Mouse (Mus musculus) embryo, embryonic 9.5 days (tissue): ENCODE measurements around the gene Col6a4.

Source experiments
- DNase-seq: peaks from one replicate; pipeline ENCODE4 v3.0.0-alpha.2; 2017; ENCODE audit errors: extremely low spot score

Gene Col6a4

DNA sequence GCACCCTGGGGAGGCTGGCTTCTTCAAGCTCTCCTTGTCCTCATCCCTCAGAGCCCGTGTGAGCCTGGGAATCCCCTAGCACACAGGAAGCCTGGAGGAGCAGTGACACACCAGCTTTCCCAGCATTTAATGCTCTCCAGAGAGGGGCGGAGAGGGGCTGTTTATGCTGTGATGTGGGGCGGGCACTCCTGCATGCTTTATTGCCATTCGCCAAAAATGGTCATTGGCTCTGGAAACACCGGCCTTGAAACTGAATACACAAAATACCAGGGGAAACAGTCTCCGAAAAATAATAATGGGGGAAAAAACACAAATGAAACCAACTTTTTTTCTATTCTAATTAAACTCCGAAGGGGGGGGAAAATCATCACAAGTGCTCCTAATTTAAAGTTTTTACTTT is at the start of gene Col6a4:
Gene Col6a4 (minus strand): TSS at position 101 of the 400 bp plus-strand sequence.
- no peak for DNase-seq

DNA sequence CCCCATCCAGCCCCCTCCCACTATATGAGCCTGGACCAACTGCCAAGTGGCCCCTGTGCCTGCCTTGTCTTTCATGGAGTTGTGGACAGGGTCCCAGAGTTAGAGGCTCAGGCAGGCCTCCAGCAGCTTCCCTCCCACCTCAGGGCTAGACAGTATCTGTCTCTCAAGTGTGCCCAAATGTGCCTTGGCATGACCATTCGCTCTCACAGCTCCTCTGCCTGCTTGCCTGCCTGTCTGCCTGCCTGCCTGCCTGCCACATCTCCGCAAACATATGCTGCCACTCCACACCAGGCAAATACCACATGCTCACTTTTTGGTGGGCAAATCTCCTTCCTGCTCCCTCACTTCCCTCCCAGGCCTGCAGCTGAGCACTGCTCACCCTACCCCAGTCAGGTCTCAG is 49.0 kb upstream of the Col6a4 start:
- no peak for DNase-seq

DNA sequence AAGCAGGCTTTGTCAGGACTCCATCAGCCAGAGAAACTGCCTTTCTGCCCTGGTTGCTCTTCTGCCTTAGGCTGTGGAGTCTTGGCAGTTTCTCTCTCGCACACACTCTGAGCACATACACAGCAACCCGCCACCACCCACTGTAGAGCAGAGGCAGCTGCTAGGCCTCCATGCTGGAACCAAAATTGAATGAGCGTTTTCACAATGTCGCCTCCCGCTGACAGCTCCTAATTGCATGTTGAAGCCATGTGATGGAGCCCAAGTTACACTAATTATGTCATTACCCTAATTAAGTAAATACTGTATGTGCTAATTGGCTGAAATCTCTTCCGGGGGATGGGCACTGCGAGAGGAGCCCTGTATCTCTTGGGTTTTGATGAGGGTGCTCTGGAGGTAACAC is 47.6 kb upstream of the Col6a4 start:
- no peak for DNase-seq

DNA sequence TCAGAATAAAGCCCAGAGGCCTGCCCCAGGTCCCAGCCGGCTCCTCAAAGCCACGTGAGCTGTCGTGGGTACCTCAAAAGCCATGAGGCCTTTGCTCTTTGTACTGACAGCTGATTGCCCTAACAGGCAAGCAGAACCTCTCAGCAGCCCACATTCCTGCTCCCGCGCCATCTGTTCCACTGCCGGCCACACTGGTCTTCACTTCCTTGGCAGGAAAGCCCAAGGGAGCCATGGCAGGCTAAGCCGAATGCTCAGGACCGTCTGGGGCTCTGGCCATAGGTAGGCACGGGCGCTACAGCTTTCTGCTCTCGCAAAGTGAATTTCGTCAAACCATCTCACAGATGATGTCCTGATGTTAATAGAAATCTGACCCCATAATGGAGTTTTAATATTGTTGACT is 45.4 kb upstream of the Col6a4 start:
- DNase-seq = no peak

DNA sequence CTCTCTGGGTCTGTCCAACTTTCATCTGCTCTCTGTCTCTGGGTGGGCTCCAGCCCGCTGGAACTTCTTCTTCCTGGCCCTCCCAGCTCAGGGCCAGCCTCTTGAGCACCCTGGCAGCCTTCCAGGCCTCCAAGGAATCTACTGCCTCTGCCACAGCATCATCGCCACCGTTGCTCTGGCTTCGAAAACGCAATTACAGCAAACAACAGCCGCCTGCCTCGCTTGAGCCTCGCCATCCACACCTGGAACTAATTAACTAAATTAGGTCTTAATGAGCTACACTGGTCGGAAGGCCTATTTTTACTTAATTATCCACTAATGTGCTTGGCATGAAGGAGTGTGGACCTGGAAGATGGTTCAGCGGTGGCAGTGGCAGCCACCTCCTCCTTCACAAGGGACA is 43.2 kb upstream of the Col6a4 start:
- DNase-seq = no peak

DNA sequence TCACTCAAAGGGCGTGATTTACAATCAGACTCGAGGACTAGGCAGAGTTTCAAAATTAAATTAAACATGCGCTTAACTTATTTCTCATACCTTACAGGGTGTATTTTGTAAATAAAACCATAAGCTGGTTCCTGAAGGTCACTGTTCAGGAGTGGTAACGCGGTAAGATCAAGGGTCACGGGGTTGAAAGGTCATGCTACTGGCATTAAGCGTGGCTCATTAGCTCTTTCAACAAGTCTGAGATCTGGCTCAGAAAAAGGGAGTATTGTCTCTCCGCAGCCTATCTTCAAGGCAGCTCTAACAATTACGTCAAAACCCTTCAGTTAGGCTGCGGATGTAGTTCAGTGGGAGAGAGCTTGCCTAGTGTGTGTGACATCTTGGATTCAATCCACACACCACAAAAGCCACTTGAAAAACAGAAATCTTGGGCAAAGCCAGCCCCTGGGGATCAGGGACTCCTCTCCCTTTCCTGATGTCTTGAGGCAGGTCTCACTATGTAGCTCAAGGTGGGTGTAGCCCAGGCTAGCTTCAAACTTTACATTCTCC is 41.2 kb upstream of the Col6a4 start:
- DNase-seq = peak; percentile 50

DNA sequence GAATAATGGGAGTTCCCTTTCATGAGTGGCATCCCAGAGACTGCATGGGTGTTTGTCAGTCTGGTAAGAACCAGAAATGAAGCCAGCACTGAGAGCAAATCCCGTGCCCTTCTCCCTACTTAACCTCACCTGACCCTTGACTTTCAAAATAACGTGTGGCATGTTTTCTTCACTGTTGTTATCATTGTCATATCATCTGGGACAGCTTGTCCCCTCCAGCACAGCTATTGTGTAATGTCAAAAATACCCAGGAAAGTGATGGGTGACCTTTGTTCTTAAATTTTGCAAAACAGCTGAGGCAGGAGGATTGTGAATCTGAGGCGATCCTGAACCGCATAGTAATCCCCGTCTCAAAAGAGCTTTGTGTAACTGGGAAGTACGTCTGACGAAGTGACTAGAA is 33.7 kb upstream of the Col6a4 start:
- no peak for DNase-seq

DNA sequence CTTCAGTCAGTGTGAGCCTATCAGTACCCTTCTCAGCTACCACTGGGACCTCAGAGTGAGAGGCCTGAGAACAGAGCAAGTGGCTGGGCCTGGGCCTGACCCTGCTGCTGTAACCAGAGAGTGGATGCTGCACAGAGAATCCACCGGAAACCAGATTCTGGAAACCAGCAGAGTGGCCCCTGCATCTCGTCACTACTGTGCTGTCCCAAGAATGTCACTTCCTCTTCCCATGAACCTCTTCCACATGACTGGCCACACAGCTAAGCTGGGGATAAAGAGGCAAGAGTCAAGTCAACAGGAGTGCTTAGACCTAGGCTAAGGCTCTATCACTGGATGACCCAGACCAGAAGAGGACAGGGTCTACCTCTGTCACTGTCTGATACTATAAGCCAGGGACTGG is 32.5 kb upstream of the Col6a4 start:
- DNase-seq = no peak

DNA sequence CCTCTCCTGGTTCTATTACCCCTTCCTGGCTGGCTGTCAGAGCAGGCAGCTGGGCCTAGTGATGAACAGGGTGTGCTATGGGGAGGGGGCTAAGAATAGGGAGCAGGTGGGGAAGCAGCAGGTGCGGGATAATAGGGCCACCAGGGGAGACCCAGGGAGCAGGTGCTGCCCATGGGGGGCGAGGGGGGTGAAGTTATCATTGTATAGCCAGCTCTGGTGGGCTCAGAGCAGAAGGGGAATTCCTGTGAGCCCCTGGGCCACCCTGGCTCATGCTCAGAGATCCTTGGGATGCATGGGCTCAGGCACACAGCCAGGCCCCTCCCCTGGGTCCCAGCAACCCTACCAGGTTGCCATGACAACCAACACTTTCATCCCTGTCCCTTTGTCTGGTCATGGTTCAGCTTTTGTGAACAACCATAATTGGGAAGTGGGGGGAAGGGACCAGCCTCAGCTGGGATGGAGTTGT is 30.2 kb upstream of the Col6a4 start:
- DNase-seq = peak; percentile 80

DNA sequence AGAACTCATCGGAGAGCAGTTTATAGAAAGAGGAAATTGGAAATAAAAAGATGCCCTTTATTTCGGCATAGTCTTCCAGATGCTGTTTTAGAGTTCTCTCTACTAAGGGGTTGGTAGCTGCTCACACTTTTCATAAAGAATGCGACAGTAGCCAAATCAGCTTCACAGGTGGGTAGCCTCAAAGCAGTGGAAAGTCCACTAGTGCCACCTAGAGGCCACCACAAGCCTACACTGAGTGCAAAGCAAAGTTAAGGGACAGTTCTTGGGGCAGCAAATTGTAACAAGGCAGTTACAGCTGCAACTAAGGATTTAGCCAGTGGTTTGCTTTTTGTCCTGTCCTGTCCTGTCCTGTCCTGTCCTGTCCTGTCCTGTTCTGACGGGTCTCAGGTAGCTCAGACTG is 27.0 kb upstream of the Col6a4 start:
- peak; percentile 36 for DNase-seq

DNA sequence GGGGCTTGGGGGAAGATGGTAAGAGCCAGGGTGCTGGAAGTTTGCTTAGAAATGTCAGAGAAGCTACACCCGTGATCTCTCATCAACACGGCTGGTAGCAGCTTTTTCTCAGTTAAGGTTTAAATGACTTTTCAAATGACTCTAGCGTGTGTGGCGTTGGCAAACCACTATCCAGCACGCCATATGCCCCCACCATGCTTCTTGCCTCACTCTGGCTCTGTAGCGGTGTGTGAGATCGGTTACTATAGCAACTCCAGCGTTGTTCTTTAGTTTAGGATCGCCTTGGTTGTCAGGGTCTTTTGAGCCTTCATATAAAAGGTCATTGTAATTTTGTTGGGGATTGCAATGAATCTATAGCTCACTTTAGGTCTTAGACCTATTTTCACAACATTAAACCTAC is 22.5 kb upstream of the Col6a4 start:
- DNase-seq = no peak

DNA sequence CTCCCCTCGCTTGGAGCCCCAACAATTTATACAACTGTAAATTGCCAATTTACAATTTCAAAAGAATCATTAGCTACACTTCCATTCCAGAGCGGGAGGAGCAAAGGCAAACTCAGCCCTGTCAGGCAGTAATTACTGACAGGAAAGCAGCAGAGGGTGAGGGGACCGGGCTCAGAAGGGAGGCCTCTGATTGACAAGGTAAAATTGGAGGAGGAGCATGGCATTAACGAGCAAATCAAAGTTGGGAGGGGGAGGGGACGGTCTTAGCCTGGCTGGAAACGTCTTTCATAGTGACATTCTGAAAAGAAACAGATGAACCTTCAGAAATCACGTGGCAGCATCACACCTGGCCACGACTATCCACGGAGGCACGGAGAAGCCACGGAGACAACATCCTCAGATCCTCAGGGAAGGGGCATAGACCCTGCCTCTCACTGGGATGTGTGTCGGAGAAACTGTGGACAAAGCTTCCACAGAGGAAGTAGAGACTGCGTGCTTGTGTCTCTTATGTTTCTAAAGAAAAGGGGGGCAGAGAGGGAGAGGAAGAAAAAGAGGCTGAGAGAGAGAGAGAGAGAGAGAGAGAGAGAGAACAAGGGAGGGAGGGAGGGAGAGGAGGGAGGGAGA is 19.3 kb upstream of the Col6a4 start:
- DNase-seq = no peak

DNA sequence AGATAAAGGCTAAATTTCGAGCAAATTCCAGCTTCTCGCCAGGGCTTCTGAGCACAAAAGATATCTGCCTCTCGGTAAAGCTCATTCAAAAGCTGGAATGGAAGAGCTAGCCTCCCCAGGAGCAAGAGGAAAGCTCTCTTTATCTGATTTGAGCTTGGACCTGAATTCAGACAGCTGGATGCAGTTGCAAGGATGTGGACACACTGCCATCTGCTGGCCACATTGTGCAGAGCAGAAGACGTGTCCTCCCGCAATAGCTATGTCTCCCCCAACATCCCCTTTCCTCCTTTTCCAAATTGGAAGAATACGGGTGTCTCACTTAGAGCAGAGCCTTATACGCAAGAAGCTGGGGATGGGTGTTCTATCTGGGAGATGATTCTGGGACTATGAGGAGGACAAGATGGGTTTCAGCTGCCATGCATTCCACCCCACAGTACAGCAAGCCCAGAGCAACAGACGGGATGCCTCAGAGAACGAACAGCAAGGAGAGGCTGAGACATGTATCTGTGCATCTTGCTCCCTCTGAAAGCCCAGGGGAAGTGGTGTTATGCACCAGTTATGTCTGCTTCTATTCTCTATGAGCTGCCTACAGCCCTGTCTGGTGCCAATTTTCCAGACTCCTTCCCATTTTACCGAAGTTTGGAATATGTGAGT is 16.3 kb upstream of the Col6a4 start:
- DNase-seq = peak; percentile 79

DNA sequence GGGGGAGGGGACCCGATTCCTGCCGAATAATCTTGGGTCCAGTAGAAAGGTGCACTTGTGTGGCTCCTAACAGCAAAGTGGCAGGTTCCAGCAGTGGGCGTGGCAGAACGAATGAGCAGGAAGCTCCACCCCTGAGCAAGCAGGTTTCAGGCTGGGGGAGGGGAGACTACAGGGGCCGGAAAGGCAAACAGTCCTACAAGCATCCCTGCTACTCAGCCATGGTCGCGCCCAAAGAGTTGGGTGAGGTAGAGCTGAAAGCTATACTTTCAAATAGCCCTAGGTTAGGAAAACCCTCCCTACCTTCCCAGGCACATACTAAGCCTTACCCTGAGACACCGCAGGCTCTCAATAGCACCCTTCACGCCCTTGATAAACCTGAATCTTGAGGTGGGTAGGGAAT is 9.7 kb upstream of the Col6a4 start:
- no peak for DNase-seq

DNA sequence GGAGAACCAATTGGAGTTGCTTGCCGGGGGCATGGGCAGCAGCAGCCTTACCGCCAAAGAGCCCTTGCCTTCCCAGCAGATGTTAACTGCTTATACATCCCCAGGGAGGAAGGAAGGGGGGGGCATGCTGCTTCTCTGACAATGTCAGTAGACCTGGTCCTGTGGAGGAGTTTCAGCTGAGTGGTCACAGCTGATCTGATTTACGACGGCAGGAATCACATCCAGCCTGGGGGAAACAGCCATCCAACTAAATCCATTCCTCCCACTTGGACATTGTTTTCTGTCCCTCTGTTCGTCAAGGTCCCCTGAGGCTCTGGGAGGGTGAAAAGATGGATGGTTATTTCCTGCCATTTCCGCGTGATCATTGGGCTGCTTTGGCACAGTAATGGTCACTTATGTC is 7.8 kb upstream of the Col6a4 start:
- no peak for DNase-seq

DNA sequence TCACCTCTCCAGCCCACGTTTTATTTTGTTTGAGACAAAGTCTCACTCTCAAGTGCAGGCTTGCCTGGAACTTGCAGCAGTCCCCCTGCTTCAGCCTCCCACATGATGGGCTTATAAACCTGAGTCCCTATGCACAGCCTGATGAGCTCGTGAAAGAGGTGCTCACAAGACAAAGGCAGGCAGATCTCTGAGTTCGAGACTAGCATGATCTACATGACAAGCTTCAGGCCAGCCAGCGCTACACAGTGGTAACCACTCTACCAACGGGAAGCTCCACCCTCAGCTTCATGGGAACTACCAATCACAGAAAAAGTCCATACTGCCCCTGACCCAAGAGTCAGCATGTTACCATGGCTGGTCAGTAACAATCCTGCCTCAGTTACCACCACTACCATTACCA is 4.6 kb upstream of the Col6a4 start:
- no peak for DNase-seq

DNA sequence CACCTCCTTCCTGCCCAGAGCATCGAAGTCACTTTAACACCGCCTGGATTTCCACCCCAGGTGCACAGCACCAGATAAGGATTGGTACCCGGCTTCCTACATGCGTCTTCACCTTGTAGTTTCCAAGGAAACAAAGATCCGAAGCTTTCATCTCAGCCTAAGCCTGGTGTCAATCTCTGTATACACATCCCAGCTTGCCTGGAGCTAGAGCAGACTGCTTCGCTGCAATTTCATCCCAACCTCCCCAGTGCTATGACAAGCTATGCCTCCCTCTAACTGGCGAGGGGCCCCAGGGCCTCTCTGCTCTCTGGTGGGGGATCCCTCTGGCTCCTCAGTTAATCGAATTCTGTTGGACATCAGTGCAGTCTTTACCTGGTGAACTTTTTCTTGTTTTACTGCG is 3.7 kb upstream of the Col6a4 start:
- no peak for DNase-seq

DNA sequence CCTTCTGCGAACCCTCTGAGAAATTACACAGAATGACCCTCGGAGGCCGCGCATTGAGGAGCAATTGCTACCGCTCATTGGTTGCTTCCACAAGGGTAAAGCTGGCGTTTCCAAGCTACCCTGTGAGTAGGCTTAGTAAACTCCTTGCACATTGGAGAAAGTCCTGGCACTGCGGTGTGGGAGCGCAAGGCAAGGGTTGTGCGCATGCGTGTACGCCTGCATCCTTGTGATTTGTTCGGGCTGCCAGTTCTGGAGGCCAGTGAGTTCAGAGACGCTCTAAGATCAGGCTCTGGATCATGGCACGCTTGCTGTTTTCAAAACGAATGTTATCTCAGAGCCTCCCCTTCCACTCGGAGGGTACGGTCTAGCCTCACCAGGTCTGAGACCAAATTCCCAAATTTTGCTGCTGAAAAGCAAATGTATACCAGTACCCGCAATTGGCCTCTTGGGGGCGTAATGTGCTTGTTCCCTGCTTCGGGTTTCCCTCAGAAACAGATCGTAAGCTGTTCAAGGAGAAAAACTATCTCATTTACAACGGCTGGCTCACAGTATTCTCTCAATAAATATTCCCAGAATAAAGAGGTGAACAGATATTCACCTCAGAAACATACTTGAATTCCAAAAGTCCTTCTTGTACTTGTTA is 2.9 kb upstream of the Col6a4 start:
- DNase-seq = peak; percentile 19

DNA sequence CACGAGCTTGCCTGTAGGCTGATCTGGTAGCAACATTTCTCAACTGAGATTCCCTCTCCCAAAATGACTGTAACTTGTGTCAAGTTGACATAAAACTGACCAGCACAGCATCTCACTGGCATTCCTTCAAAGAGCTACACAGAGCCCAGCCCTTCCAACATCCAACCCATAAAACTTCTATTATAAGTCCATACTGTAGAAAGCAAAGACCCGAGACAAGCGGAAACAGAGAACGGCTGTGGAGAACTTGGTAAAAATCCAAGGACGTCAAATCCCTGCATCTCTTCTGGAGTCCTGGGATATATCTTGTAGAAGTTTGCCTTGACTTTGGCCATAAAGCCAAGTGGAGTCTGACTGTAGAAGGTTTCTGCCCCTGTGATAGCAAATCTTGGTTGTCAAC is 15.1 kb downstream of the Col6a4 start:
- no peak for DNase-seq

DNA sequence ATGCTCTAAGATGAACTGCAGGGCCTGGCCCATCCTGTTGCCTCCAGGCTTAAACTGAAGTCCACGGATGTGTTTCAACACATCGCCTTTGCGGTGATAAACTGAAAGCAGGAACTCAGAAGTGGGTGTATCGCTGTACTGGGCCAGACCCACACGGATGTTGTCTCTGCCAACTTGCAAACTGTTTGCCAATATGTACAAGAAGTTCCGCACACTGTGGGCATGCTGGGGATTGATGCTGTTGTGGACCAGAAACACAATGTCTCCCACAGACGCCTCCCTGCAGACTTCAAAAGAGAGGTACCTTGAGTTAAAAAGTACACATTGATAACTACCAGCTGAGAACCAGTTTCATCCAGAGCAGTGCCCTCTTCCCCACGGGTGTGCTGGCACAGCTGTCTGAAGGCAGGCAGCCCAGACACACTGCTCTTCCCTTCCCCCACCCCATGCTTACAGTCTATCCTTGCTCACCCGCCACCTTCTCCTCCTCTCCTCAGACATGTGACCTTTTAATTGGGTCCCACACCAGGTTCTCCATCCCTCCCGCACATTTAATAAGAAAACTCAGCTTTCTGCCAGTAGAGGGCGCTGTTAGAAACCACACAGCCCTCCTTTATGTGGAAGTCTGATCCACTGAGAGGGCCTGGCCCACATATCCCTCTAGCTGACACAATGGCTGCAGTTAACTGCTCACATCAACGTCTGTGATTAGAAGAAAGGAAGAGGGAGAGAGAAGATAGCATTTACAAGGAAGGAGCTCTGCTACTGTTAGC is 16.1 kb downstream of the Col6a4 start:
- peak; percentile 42 for DNase-seq

DNA sequence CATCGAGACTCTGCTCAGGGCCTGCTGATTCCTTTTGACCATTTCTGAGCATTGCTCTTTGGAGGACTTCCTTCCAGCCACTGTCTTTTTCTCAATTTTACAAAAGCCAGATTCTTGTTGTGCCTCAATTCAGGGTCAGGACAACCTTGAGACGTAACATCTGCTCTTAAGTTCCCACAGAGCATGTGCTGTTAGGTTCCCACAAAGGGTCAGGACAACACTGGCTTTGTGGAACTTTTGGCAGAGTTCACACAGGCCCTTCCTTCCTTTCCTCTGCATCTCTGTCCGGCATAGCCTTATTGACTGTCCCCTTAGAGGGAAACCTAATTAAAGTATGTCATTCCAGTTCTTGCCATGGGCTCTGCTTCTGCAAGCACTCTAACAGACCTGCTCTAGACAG is 18.6 kb downstream of the Col6a4 start:
- DNase-seq = no peak

DNA sequence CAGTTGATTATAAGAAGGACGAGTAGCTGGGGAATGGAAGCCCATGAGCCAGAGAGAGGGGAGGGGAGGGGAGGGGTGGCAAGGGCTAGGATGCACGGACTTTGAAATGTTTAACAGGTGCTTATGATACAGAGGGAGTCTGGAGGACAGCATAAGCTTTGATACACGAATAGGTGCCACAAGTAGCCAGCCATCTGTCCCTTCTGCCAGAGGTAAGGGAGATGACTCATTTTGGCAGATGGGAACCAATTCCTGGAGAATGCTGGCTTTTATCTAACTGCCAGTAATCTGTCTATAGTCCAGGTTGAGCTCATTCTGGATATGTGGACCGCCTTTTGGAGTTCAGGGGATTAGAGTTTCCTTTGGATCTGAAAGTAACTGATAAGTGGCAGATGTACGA is 20.3 kb downstream of the Col6a4 start:
- no peak for DNase-seq
